ENCODE assay signal across 1 mouse cellular context in the genomic region with DNA sequence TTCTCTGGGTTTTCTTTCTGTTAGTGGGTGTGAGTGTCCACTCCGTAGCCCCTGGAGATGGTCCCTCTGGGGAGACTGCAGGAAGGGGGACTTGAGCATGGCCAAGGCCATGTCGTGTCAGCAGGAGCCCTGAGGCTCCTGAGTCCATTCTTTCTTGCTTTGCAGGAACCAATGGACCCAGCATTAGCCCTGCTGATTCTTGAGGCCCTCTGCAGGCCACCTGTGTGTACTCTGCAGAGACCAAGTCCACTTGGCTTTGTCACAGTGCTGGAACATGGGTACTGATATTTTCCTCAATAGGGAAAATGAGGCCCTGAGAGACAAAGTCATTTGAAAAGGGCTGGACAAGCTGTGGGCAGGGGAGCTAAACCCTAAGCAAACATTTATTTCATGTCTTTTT.
TF ChIP-seq lines count a peak whose summit lies in the region.

No protein-coding gene starts in this region.

TF ChIP-seq in CH12.LX, 34 proteins besides CTCF, POLR2A, EP300 and RAD21:
- 0 out of 2 replicates have a peak, but pooled peaks have one; percentile 8 for TF ChIP-seq NRF1 (IDR thresholded peaks at IDR 0.05; ENCODE audit: low read depth, low read length)
- no peak for TF ChIP-seq RCOR1 (conservative IDR thresholded peaks at IDR 0.05; ENCODE audit: low read depth, low read length)
- TF ChIP-seq PAX5 (IDR thresholded peaks at IDR 0.05; ENCODE audit: low read length), result no peak
- TF ChIP-seq SIN3A (IDR thresholded peaks at IDR 0.05; ENCODE audit: low read length), result no peak
- peak; percentile 46 for TF ChIP-seq SMC3 (IDR thresholded peaks at IDR 0.05; ENCODE audit: low read depth, low read length)
- TF ChIP-seq HCFC1 (IDR thresholded peaks at IDR 0.05; ENCODE audit: low read depth, low read length), result no peak
- TF ChIP-seq JUND (conservative IDR thresholded peaks at IDR 0.05; ENCODE audit: low read depth, low read length), result no peak
